Mouse (Mus musculus) kidney, postnatal 10 days (tissue): ENCODE measurements around the gene Trhr2.
A peak's percentile ranks its signal among the peaks of the same experiment; 100 is the strongest.

Source experiments
- DNase-seq: peaks from one replicate; pipeline ENCODE4 v3.0.0; 2021; ENCODE audit warnings: mixed read lengths

The Trhr2 gene

GRCm38 (mm10) chr8:122360696-122361416, at the start of gene Trhr2:
Gene Trhr2, minus strand, starts transcription at chr8:122360746.
- no peak for DNase-seq

GRCm38 (mm10) chr8:122407678-122408077, 47.1 kb upstream of the Trhr2 start:
- DNase-seq: no peak

- peak; percentile 31 for DNase-seq
These were observed 44.7 kb upstream of the Trhr2 start for GRCm38 (mm10) chr8:122405146-122405805.

- no peak for DNase-seq
These were observed 37.6 kb upstream of the Trhr2 start for GRCm38 (mm10) chr8:122398186-122398585.

- no peak for DNase-seq
These were observed 34.7 kb upstream of the Trhr2 start for GRCm38 (mm10) chr8:122395291-122395690.

GRCm38 (mm10) chr8:122393717-122394116, 33.2 kb upstream of the Trhr2 start:
- no peak for DNase-seq

GRCm38 (mm10) chr8:122390758-122391157, 30.2 kb upstream of the Trhr2 start:
- DNase-seq: no peak

GRCm38 (mm10) chr8:122389357-122389756, 28.8 kb upstream of the Trhr2 start:
- no peak for DNase-seq

GRCm38 (mm10) chr8:122383039-122383438, 22.5 kb upstream of the Trhr2 start:
- no peak for DNase-seq

- DNase-seq: peak; percentile 100
These were observed 16.1 kb upstream of the Trhr2 start, which contains the start of gene Zc3h18 for GRCm38 (mm10) chr8:122376365-122377231. Gene Zc3h18, plus strand, starts transcription at chr8:122376609.

GRCm38 (mm10) chr8:122375751-122376364, 15.3 kb upstream of the Trhr2 start:
- no peak for DNase-seq

- no peak for DNase-seq
These were observed 14.8 kb upstream of the Trhr2 start for GRCm38 (mm10) chr8:122375320-122375719.

- no peak for DNase-seq
These were observed 11.2 kb upstream of the Trhr2 start for GRCm38 (mm10) chr8:122371706-122372105.

- peak; percentile 90 for DNase-seq
These were observed 9.1 kb upstream of the Trhr2 start for GRCm38 (mm10) chr8:122369665-122370064.

GRCm38 (mm10) chr8:122368494-122368893, 7.9 kb upstream of the Trhr2 start:
- DNase-seq: no peak

GRCm38 (mm10) chr8:122362967-122363366, 2.4 kb upstream of the Trhr2 start:
- no peak for DNase-seq

- DNase-seq: no peak
These were observed 1.7 kb upstream of the Trhr2 start for GRCm38 (mm10) chr8:122362271-122362670.

GRCm38 (mm10) chr8:122359111-122359775, 1.3 kb downstream of the Trhr2 start:
- no peak for DNase-seq

- DNase-seq: no peak
These were observed 2.9 kb downstream of the Trhr2 start for GRCm38 (mm10) chr8:122357641-122358040.

GRCm38 (mm10) chr8:122357202-122357601, 3.3 kb downstream of the Trhr2 start:
- no peak for DNase-seq

- DNase-seq: no peak
These were observed 4.6 kb downstream of the Trhr2 start for GRCm38 (mm10) chr8:122355642-122356606.
